ENCODE assay signal across 21 mouse cellular contexts in genomic region chr15:73980709-73981108, GRCm38 (mm10).
"Had no signal": no experiment of that assay in that cellular context is flagged by ENCODE, and none has a peak within 500 bp of the region (broad histone marks: within the 10 kb centered on the region; RNA-seq: fewer than 3 reads in every experiment).

No protein-coding gene starts in this region.

- H3K27me3 ChIP-seq: liver, embryonic 13.5 days; midbrain, embryonic 12.5 days; midbrain, embryonic 15.5 days; stomach, embryonic 15.5 days had no signal

- H3K9ac ChIP-seq: kidney, embryonic 15.5 days; liver, embryonic 13.5 days; midbrain, embryonic 12.5 days; midbrain, embryonic 15.5 days; neural tube, embryonic 13.5 days; stomach, embryonic 15.5 days had no signal

- DNase-seq: kidney, adult 8-10 months; kidney, postnatal 14 days; kidney, postnatal 4 days; layer of hippocampus, postnatal 36 days; liver, embryonic 13.5 days; lung, adult 2 months; lung, postnatal 14 days; lung, postnatal 4 days; retina, postnatal 1 day; right cerebral cortex, postnatal 25 days; spleen, adult 18-20 months; thymus, adult 2 months; thymus, postnatal 14 days; thymus, postnatal 4 days had no signal

- H3K27ac ChIP-seq: kidney, embryonic 15.5 days; liver, embryonic 13.5 days; midbrain, embryonic 12.5 days; midbrain, embryonic 15.5 days; neural tube, embryonic 13.5 days; stomach, embryonic 15.5 days had no signal

- H3K4me1 ChIP-seq: kidney, embryonic 15.5 days; liver, embryonic 13.5 days; stomach, embryonic 15.5 days had no signal

- H3K9me3 ChIP-seq: kidney, embryonic 15.5 days; liver, embryonic 13.5 days; midbrain, embryonic 12.5 days; midbrain, embryonic 15.5 days; neural tube, embryonic 13.5 days; stomach, embryonic 15.5 days had no signal

- H3K4me3 ChIP-seq: kidney, embryonic 15.5 days; left cerebral cortex, adult 2 months; liver, embryonic 13.5 days; midbrain, embryonic 12.5 days; midbrain, embryonic 15.5 days; myocyte; neural tube, embryonic 13.5 days; stomach, embryonic 15.5 days had no signal

- H3K4me2 ChIP-seq: kidney, embryonic 15.5 days; liver, embryonic 13.5 days; midbrain, embryonic 12.5 days; midbrain, embryonic 15.5 days; neural tube, embryonic 13.5 days; stomach, embryonic 15.5 days had no signal

- H3K36me3 ChIP-seq: kidney, embryonic 15.5 days; liver, embryonic 13.5 days; midbrain, embryonic 12.5 days; midbrain, embryonic 15.5 days; neural tube, embryonic 13.5 days; stomach, embryonic 15.5 days had no signal

- ATAC-seq: midbrain, embryonic 15.5 days had no signal
